Mouse (Mus musculus) T-helper 2 cell (primary cell): Measurements from ENCODE around the gene Arhgef3.
"Not testable (repeated sequence)": the region's sequence is repeated elsewhere in the genome, so short reads cannot be mapped to it uniquely, and the experiment has no call there.

Experiments used
- in situ Hi-C: fragments of 300-600 bp; cut with MboI, MseI; formaldehyde crosslinking; loops from one replicate; pipeline ENCODE4 v1.15.1; 2025; ENCODE audit warnings: high pct_unique_total_duplicates

Arhgef3 gene

DNA sequence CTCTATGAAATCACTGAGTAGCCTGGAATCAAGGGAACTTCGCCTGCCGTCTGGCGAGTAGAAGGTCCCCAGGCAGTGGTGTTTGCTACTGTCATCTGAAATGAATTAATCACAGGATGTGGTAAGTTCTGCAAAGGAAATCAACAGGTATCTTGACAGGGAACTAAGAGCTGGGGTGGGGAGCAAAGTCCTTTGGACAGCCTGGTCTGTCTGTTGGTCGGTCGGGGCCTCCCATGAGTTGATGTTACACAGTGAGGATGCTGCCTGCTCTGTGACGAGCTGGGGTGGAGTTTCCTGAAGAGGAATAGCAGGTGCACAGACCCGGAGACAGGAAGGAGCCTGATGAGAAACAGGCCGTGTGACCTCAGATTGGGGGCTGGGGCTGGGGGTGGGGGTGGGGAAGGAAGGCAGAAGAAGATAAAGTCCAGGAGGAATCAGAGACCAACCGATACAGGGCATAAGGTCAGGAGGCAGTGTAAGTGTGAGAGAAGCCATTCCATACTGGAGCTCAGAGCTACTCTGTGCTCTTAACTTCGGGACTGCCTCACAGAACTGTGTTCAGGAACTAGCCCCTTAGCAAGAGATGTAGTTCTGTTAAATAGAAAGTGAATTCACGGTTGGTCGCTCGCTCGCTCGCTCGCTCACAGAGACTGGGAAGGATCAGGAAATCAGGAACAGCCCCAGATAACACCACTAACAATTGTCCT lies 114.9 kb downstream of the Arhgef3 start:
- in situ Hi-C loops: loop anchor here (5.0 kb wide), 2 partner anchors 32 to 123 kb away; no protein-coding TSS in a partner anchor

DNA sequence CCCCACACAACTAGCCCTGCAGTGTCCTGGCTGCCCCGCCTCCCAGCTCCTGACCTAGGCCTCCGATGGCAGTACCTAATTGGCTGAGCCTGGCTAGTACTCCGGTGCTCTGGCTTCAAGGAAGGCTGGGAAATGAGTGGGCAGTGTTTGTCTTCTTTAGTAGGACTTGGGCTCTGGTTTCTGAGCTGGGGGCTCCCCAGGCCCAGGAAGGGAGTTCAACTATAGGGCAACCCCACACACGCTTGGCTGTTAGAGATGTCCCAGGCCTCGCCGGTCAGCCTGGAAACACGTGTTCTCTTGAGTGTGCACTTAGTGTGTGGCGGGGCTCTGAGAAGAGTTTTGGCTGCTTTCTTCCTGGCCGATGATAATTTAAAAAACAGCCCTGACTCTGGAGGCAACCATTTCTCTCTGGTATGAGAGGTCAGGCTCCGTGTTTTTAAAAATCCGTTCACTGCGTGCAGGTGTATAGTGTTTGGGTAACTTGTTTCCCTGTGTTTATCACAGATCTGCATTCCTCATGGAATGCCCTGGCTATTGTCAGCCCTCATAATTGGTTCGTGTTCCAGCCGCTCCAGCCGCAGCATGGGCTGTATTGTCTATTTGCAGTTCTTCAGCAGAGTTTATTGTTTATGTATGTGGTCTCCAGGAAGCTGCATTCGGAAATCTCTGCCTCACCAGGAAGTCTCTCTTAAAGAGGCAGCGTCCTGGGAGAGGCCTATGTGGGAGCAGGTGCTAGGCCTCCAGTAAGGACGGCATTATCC lies 115.7 kb downstream of the Arhgef3 start:
- in situ Hi-C loops: loop anchor here (5.0 kb wide), 2 partner anchors 33 to 122 kb away; no protein-coding TSS in a partner anchor

DNA sequence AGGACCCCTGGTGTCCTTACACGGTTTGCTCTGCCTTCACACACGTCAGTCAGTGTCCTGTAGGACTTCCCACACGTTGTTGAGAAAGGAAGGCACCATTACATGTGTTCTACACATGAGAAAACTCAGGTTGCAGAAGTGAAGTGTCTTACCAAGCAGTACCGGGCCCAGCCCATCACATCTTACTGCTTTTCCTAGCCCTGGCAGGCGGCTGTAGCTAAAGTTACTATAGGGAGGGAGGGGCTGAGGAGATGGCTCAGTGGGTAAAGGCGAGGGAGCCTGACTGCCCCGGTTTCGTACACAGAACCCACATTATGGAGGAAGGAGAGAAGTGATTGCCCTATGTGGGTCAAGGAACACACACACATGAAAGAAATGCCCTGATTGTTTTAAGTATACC lies 116.8 kb downstream of the Arhgef3 start:
- in situ Hi-C loops: loop anchor here (5.0 kb wide), 2 partner anchors 34 to 121 kb away; no protein-coding TSS in a partner anchor

GRCm38 (mm10) chr14:27231974-27232780 lies 117.5 kb downstream of the Arhgef3 start:
- in situ Hi-C loops: loop anchor here (5.0 kb wide), 2 partner anchors 35 to 120 kb away; no protein-coding TSS in a partner anchor

GRCm38 (mm10) chr14:27233056-27233455 lies 118.4 kb downstream of the Arhgef3 start:
- in situ Hi-C loops: loop anchor here (5.0 kb wide), 2 partner anchors 36 to 119 kb away; no protein-coding TSS in a partner anchor

DNA sequence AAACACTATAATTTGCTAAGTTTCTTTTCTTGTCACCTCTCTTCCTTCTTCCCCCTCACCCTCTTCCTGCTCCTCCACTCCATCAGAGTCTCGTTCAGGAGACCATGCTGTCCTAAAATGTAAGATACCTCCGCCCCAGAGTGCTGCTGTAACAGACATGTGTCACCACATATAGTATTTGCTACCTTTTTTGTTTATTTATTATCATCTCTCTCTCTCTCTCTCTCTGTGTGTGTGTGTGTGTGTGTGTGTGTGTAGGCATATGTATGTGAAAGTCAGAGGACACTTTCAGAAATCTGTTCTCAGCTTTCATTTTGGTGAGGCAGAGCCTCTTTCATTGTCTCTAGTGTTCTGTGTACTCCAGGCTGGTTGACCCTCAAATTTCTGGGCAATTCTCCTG lies 119.0 kb downstream of the Arhgef3 start:
- in situ Hi-C loops: loop anchor here (5.0 kb wide), 2 partner anchors 36 to 119 kb away; no protein-coding TSS in a partner anchor

GRCm38 (mm10) chr14:27234270-27234840 lies 119.7 kb downstream of the Arhgef3 start:
- in situ Hi-C loops: loop anchor here (5.0 kb wide), 2 partner anchors 37 to 118 kb away; no protein-coding TSS in a partner anchor

GRCm38 (mm10) chr14:27235897-27236553 lies 121.3 kb downstream of the Arhgef3 start:
- in situ Hi-C loops: no loop called here

DNA sequence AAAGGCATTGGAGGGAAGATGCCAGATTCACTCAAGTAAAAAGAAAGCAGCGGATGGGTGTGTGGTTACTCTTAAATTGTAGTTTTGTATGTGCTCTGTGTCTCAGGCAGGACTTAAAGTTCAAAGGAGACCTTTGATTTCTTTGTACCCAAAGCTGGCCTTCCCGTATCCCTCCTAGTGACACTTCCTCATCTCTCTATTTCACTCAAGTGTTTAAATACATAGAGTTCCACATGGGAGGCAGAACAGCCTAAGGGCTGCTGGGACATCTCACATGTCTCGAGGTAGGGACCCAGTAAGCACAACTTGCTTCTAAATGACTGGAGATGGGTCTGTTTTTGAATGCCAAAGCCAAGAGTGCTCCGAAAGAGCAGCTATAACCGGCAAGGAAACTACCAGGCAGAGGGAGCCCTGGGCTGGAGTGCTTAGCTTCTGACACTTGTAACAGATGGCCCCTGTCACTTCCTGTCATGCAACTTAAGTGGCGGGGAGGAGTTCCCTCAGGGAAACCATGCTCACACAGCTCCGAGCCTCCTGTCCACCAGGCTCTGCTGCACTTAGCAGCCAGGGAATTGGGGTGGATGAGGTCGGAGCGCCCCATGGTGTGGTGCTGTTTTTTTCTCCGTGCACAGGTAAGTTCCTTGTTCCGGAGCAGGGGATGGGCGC lies 123.0 kb downstream of the Arhgef3 start:
- in situ Hi-C loops: no loop called here

- in situ Hi-C loops: no loop called here
Observed at GRCm38 (mm10) chr14:27238600-27239118, 124.0 kb downstream of the Arhgef3 start.

GRCm38 (mm10) chr14:27239551-27240091 lies 124.9 kb downstream of the Arhgef3 start:
- in situ Hi-C loops: no loop called here

GRCm38 (mm10) chr14:27242253-27242652 lies 127.6 kb downstream of the Arhgef3 start:
- in situ Hi-C loops: no loop called here

GRCm38 (mm10) chr14:27242769-27243168 lies 128.1 kb downstream of the Arhgef3 start:
- in situ Hi-C loops: no loop called here

- in situ Hi-C loops: no loop called here
Observed at GRCm38 (mm10) chr14:27243585-27243984, 128.9 kb downstream of the Arhgef3 start.

- in situ Hi-C loops: no loop called here
Observed at GRCm38 (mm10) chr14:27244898-27245297, 130.2 kb downstream of the Arhgef3 start.

DNA sequence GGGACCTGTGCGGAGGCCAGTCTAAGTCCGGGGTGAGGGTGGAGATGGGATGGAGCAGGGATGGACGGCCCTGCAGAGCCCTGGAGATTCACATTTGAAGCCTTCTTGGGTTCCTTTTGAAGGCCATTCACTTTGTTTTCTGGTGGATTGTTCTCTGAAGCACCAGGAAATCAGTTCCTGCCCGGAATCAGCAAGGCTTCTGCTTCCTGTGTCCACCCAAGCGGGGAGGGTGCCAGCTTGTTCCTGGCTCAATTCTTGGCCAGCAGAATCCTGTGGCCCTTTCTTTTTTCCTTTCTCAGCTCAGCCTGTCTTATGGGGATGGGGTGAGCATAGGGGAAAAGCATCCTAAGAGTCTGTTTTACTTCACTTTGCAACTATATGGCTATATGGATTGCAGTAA lies 131.7 kb downstream of the Arhgef3 start:
- in situ Hi-C loops: no loop called here

DNA sequence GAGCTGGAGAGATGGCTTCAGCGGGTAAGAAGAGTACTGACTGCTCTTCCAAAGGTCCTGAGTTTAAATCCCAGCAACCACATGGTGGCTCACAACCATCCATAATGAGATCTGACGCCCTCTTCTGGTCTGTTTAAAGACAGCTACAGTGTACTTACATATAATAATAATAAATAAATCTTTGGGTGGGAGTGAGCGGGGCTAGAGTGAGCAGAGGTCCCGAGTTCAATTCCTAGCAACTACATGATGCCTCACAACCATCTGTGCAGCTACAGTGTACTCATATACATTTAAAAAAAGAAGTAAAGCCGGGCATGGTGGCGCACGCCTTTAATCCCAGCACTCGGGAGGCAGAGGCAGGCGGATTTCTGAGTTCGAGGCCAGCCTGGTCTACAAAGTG lies 132.2 kb downstream of the Arhgef3 start:
- in situ Hi-C loops: not testable (repeated sequence)

- in situ Hi-C loops: no loop called here
Observed at GRCm38 (mm10) chr14:27249121-27249520, 134.4 kb downstream of the Arhgef3 start.

DNA sequence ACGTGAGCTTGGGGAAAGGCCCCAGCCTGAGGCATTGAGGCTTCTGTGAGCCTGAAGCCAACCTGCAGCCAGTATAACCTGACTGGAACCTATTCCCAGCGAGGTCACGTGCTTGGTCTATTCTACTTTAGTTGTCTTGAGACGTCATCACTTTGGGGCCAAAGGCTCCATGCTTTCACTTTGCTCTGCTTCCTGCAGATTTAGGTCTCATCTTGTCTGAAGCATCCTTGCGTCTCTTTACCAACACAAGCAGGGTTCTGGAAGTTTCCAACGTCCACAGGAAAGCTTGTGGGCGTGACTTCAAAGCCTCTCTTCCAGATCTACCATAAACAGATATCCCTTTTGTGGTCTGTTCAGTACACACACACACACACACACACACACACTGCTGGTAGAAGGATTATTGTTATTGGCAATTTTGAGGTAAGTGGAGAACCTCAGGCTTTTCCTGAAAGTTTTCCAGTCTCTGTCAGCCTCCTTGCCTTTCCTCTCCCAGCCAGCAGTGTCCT lies 135.6 kb downstream of the Arhgef3 start:
- in situ Hi-C loops: loop anchor here (10.0 kb wide), 1 partner anchor 164 kb away; no protein-coding TSS in a partner anchor
